Mouse (Mus musculus): ENCODE results near the gene Smarcd2. TPM values are rescaled to one million over a fixed set of nuclear protein-coding genes. Genes with fewer than 3 reads are reported as not detected.
"Not testable (repeated sequence)": the region's sequence is repeated elsewhere in the genome, so short reads cannot be mapped to it uniquely, and the experiment has no call there.

Smarcd2 gene
- polyA plus RNA-seq, 1 experiment from 2014 or later: 58.1 TPM

DNA sequence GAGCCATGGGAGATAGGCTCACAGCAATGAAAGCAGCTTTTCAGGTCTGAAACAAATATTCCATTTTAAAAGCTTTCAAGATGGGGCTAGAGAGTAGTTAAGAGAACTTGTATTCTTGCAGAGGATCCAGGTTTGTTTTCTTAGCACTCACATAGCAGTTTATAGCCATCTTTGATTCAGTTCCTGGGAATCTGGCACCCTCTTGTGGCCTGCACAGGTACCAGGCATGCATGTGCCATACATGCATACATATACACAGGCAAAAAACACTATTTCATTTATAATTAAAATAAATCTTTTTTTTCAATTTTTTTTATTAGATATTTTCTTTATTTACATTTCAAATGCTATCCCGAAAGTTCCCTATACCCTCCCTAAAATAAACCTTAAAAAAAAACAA is 25.9 kb downstream of the Smarcd2 start:
- 92% methylated on average over 1 of the region's 1 CpGs for WGBS

DNA sequence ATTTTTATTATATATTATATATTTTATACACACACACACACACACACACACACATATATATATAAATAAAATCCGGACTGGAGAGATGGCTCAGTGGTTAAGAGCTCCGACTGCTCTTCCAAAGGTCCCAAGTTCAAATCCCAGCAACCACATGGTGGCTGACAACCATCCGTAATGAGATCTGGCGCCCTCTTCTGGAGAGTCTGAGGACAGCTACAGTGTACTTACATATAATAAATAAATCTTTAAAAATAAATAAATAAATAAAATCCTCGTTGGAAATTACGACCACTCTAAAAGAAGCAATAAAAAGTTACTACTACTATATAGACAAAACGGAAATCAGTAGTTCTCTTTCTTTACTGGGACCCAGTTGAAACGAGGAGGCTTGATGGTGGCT is 38.8 kb downstream of the Smarcd2 start:
- H3K36me3 ChIP-seq (ENCODE audit: control insufficient read depth, insufficient read depth, low read length): peaks cover 24% of the 10 kb centered on the region; the same call in 1 of the 2 replicates
- H3K4me3 ChIP-seq (replicated peaks; ENCODE audit: low read length): not testable (repeated sequence)

More for the DNA sequence above, 25.9 kb downstream of the Smarcd2 start:
- Histone ChIP-seq H3K27ac (ENCODE audit: low read length) (no peak overlapping the region), H3K4me1 (ENCODE audit: control insufficient read depth, insufficient read depth, low read length) (no peaks in the 10 kb centered on the region), H3K9ac (ENCODE audit: low read length) (no peak overlapping the region), H3K36me3 (ENCODE audit: control insufficient read depth, insufficient read depth, low read length) (peaks cover 67% of the 10 kb centered on the region), H3K4me2 (ENCODE audit: low read depth, low read length) (no peak overlapping the region), H3K4me3 (replicated peaks; ENCODE audit: low read length) (no peak overlapping the region), H3K9me3 (replicated peaks; ENCODE audit: control insufficient read depth, low read length) (no peaks in the 10 kb centered on the region), H3K27me3 (ENCODE audit: control insufficient read depth, insufficient read depth, low read length) (no peaks in the 10 kb centered on the region)
- no peak for ATAC-seq (ENCODE audit: insufficient read depth, low FRiP score)

GRCm38 (mm10) chr11:106220603-106221002 is 52.2 kb downstream of the Smarcd2 start:
- no peak overlapping the region for H3K9ac ChIP-seq (ENCODE audit: low read length)

More for the DNA sequence above, 38.8 kb downstream of the Smarcd2 start:
- ATAC-seq (ENCODE audit: insufficient read depth, low FRiP score); H3K4me1 ChIP-seq (ENCODE audit: control insufficient read depth, insufficient read depth, low read length); H3K9me3 ChIP-seq (replicated peaks; ENCODE audit: control insufficient read depth, low read length); H3K27ac ChIP-seq (ENCODE audit: low read length); H3K4me2 ChIP-seq (ENCODE audit: low read depth, low read length); H3K27me3 ChIP-seq (ENCODE audit: control insufficient read depth, insufficient read depth, low read length); H3K9ac ChIP-seq (ENCODE audit: low read length): not testable (repeated sequence)
- 77% methylated on average over 8 of the region's 8 CpGs for WGBS

DNA sequence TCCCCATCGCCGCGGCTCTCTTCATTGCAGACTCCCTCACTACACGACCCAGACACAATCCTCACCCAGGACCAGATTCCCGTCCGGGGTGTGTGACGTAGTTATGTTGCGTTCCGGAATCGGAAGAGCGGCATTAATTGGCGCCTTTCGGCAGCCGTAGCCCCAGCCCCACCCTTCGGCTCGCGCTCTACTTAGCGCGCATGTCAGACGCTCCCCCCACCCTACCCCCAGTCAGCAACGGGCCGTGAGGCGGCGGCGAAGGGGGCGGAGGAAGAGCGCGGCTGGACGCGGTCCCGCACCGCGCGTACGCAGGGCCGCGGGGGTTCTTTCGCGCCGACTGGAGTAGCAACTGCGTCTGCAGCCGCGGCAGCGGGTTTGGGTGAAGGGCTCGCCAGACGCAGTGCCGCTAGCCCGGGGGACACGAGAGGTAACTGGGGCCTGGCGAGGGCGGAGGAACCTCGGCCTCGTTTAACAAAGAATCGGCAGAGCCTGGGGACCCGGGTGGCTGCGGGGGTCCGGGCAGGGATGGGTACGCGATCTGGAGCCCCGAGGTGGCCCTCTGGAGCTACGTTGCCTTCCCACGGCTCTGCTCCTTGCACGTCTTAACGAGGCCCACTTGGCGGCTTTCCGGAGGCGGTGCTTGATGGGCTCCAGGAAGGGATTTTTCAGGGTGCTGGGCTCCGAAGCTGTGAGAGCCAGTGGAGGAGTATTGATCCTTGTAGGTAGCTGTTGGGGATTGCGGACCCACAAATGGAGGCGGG is 55.9 kb downstream of the Smarcd2 start, which contains the start of gene Ddx42:
Ddx42 (plus strand) TSS at position 197 of the 761 bp plus-strand sequence.
- Histone ChIP-seq H3K27me3 (ENCODE audit: control insufficient read depth, insufficient read depth, low read length) (no peaks in the 10 kb centered on the region), H3K9me3 (replicated peaks; ENCODE audit: control insufficient read depth, low read length) (no peaks in the 10 kb centered on the region), H3K9ac (ENCODE audit: low read length) (peak within 1 kb of the TSS; percentile 98), H3K4me3 (replicated peaks; ENCODE audit: low read length) (peak within 1 kb of the TSS; percentile 99), H3K36me3 (ENCODE audit: control insufficient read depth, insufficient read depth, low read length) (no peaks in the 10 kb centered on the region), H3K4me1 (ENCODE audit: control insufficient read depth, insufficient read depth, low read length) (peaks cover 22% of the 10 kb centered on the region), H3K27ac (ENCODE audit: low read length) (peak within 1 kb of the TSS; percentile 98), H3K4me2 (ENCODE audit: low read depth, low read length) (peak within 1 kb of the TSS; percentile 75)
- peak; percentile 94 for ATAC-seq (ENCODE audit: insufficient read depth, low FRiP score)
- under 1% methylated on average over 70 of the region's 70 CpGs for WGBS

More at GRCm38 (mm10) chr11:106220603-106221002, 52.2 kb downstream of the Smarcd2 start:
- H3K4me1 ChIP-seq (ENCODE audit: control insufficient read depth, insufficient read depth, low read length): peaks cover 11% of the 10 kb centered on the region
- 92% methylated on average over 3 of the region's 3 CpGs for WGBS
- no peak overlapping the region for H3K4me3 ChIP-seq (replicated peaks; ENCODE audit: low read length)
- no peak overlapping the region for H3K27ac ChIP-seq (ENCODE audit: low read length)
- H3K4me2 ChIP-seq (ENCODE audit: low read depth, low read length): no peak overlapping the region
- H3K9me3 ChIP-seq (replicated peaks; ENCODE audit: control insufficient read depth, low read length): no peaks in the 10 kb centered on the region
- H3K36me3 ChIP-seq (ENCODE audit: control insufficient read depth, insufficient read depth, low read length): 0 out of 2 replicates have a peak, but pooled peaks cover 3% of the 10 kb centered on the region
- no peaks in the 10 kb centered on the region for H3K27me3 ChIP-seq (ENCODE audit: control insufficient read depth, insufficient read depth, low read length)
- no peak for ATAC-seq (ENCODE audit: insufficient read depth, low FRiP score)

- Histone ChIP-seq H3K36me3 (ENCODE audit: control insufficient read depth, insufficient read depth, low read length) (peaks cover 3% of the 10 kb centered on the region; the same call in 1 of the 2 replicates), H3K27ac (ENCODE audit: low read length) (peak within 1 kb of the TSS; percentile 98), H3K9me3 (replicated peaks; ENCODE audit: control insufficient read depth, low read length) (no peaks in the 10 kb centered on the region), H3K9ac (ENCODE audit: low read length) (peak within 1 kb of the TSS; percentile 98), H3K4me3 (replicated peaks; ENCODE audit: low read length) (peak within 1 kb of the TSS; percentile 99), H3K27me3 (ENCODE audit: control insufficient read depth, insufficient read depth, low read length) (no peaks in the 10 kb centered on the region), H3K4me2 (ENCODE audit: low read depth, low read length) (peak within 1 kb of the TSS; percentile 75), H3K4me1 (ENCODE audit: control insufficient read depth, insufficient read depth, low read length) (peaks cover 22% of the 10 kb centered on the region)
- ATAC-seq (ENCODE audit: insufficient read depth, low FRiP score): peak; percentile 97
- WGBS: under 1% methylated on average over 46 of the region's 46 CpGs
Measured at GRCm38 (mm10) chr11:106215927-106216729, 56.6 kb downstream of the Smarcd2 start, which contains the start of gene Ccdc47. Ccdc47 (minus strand) TSS chr11:106216344.

GRCm38 (mm10) chr11:106215450-106215859 is 57.3 kb downstream of the Smarcd2 start:
- no peaks in the 10 kb centered on the region for H3K9me3 ChIP-seq (replicated peaks; ENCODE audit: control insufficient read depth, low read length)
- H3K9ac ChIP-seq (ENCODE audit: low read length): peak overlapping the region; percentile 79
- no peaks in the 10 kb centered on the region for H3K27me3 ChIP-seq (ENCODE audit: control insufficient read depth, insufficient read depth, low read length)
- H3K4me3 ChIP-seq (replicated peaks; ENCODE audit: low read length): peak overlapping the region; percentile 99
- H3K36me3 ChIP-seq (ENCODE audit: control insufficient read depth, insufficient read depth, low read length): peaks cover 3% of the 10 kb centered on the region; the same call in 1 of the 2 replicates
- H3K4me1 ChIP-seq (ENCODE audit: control insufficient read depth, insufficient read depth, low read length): peaks cover 22% of the 10 kb centered on the region
- ATAC-seq (ENCODE audit: insufficient read depth, low FRiP score): no peak
- WGBS: 20% methylated on average over 7 of the region's 7 CpGs
- H3K4me2 ChIP-seq (ENCODE audit: low read depth, low read length): peak overlapping the region; percentile 61
- peak overlapping the region; percentile 85 for H3K27ac ChIP-seq (ENCODE audit: low read length)

DNA sequence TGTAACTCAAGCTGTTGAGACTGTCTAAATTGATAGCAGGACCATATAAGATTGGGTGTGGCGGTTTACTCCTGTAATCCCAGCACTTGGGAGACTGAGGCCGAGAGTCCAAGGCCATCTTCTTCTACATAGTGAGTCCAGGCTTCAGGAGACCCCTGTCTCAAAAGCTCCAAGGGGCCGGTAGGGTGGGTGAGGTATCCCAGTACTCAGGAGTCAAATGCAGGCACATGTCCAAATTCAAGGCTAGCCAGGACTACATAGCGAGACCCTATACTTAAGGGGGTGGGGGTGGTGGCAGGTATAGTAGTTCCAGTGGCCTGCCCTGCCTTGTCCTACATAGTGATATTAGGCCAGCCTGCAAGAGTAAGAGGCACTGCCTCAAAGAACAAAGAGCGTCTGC is 57.9 kb downstream of the Smarcd2 start:
- no peaks in the 10 kb centered on the region for H3K9me3 ChIP-seq (replicated peaks; ENCODE audit: control insufficient read depth, low read length)
- H3K4me3 ChIP-seq (replicated peaks; ENCODE audit: low read length): peak overlapping the region; percentile 99
- H3K27me3 ChIP-seq (ENCODE audit: control insufficient read depth, insufficient read depth, low read length): no peaks in the 10 kb centered on the region
- H3K9ac ChIP-seq (ENCODE audit: low read length): peak overlapping the region; percentile 79
- no peak for ATAC-seq (ENCODE audit: insufficient read depth, low FRiP score)
- H3K4me1 ChIP-seq (ENCODE audit: control insufficient read depth, insufficient read depth, low read length): peaks cover 22% of the 10 kb centered on the region
- 83% methylated on average over 5 of the region's 5 CpGs for WGBS
- no peak overlapping the region for H3K27ac ChIP-seq (ENCODE audit: low read length)
- H3K4me2 ChIP-seq (ENCODE audit: low read depth, low read length): peak overlapping the region; percentile 61
- H3K36me3 ChIP-seq (ENCODE audit: control insufficient read depth, insufficient read depth, low read length): peaks cover 3% of the 10 kb centered on the region; the same call in 1 of the 2 replicates
